Mouse (Mus musculus): Measurements from ENCODE around the gene Usp38. TPM values are rescaled to one million over a fixed set of nuclear protein-coding genes. Genes with fewer than 3 reads are reported as not detected.
"Not testable (repeated sequence)": the region's sequence is repeated elsewhere in the genome, so short reads cannot be mapped to it uniquely, and the experiment has no call there.

The Usp38 gene
- total RNA-seq (2017): 44.5 to 46.0 TPM (median 45.3 TPM) in 3 replicates

DNA sequence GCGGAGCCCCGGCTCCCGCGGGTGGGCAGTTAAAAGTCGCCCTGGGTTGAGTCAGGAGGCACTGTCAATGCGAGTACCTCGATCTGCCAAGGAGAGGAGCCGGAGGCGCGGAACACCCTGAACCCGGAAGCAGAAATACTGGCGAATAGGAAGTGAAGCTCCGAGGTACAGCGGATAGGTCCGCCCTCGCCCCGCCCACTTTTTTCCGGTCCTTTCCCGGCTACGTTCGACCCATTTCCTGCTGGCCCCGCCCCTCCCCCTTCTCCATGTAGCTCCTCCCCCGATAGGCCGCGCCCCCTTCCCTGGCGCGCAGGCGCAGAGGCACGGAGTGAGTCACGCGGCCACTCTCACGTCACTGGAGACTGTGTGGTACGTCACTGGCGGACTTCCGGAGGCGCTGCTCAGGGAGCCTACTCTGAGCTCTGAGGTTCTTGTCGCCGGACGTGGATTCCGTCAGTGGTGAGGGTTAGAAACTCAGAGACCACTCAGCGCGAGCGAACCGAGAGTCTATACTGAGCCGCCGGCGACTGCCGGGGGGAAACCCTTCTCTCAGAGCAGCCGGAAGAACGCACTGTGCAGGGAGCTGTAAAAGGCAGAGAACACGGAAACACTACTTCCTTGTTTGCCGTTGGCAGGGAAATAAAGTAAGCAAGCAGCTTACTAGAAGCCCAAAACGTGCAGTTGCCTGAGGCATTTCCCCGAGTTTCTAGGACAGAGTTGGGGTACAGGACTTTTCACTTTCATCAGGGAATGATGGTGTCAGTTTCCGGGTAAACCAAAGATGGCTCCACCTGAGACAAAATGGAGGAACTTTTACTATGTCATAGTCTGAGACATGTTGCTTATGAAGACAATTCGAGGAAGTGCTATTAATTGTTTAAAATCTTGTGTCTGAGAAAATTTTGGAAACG, at the start of gene Usp38:
Gene Usp38, minus strand, starts transcription at position 140 of the 911 bp plus-strand sequence.
- peak; percentile 88 for ATAC-seq (replicated peaks; ENCODE audit: insufficient number of reproducible peaks, low FRiP score, low TSS enrichment, poor library complexity, severe bottlenecking)

DNA sequence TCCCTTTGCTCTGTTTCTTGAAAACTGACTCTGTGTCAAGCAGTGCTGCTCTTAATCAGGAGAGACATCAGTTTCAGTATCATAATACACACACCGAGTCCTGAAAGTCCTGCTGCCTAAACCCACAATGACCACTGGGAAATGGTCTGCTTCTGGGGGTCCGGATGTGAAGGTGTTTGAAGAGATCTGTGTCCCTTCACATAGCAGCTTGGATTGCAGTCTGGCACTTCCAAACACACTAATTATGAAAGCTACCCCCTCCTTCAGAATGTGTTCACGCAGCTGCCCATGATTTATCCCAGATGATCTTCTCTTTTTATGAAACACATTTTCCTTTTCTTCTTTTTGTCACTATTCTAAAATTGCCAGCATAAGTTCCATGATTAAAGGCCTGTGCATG, 47.8 kb upstream of the Usp38 start:
- no peak for ATAC-seq (replicated peaks; ENCODE audit: insufficient number of reproducible peaks, low FRiP score, low TSS enrichment, poor library complexity, severe bottlenecking)

GRCm38 (mm10) chr8:81061950-81062349, 47.2 kb upstream of the Usp38 start:
- ATAC-seq (replicated peaks; ENCODE audit: insufficient number of reproducible peaks, low FRiP score, low TSS enrichment, poor library complexity, severe bottlenecking): no peak

- no peak for ATAC-seq (replicated peaks; ENCODE audit: insufficient number of reproducible peaks, low FRiP score, low TSS enrichment, poor library complexity, severe bottlenecking)
Observed at GRCm38 (mm10) chr8:81044201-81044600, 29.5 kb upstream of the Usp38 start.

- no peak for ATAC-seq (replicated peaks; ENCODE audit: insufficient number of reproducible peaks, low FRiP score, low TSS enrichment, poor library complexity, severe bottlenecking)
Observed at GRCm38 (mm10) chr8:81027991-81028390, 13.3 kb upstream of the Usp38 start.

GRCm38 (mm10) chr8:81017548-81017947, 2.8 kb upstream of the Usp38 start:
- not testable (repeated sequence) for ATAC-seq (replicated peaks; ENCODE audit: insufficient number of reproducible peaks, low FRiP score, low TSS enrichment, poor library complexity, severe bottlenecking)

GRCm38 (mm10) chr8:81013811-81014530, 757 bp downstream of the Usp38 start:
- ATAC-seq (replicated peaks; ENCODE audit: insufficient number of reproducible peaks, low FRiP score, low TSS enrichment, poor library complexity, severe bottlenecking): no peak

DNA sequence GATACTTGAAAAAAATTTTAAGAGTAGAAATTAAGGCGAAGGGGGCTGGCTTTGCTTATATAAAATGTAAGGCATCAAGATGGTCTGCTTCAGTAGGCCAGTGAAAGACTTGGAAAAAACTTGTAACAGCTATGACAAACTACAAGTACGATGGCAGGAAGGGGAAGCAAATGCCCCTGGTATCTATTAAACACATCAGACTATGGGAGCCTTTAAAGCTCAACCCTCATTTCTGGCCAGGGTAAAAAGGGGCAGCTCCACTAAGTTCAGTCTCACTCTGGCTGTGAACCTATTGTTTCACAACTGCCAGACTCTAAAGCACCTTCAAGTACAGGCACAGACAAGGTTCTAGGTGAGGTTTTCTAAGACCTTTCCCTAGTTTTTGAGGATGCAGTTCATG, 2.0 kb downstream of the Usp38 start:
- ATAC-seq (replicated peaks; ENCODE audit: insufficient number of reproducible peaks, low FRiP score, low TSS enrichment, poor library complexity, severe bottlenecking): no peak

DNA sequence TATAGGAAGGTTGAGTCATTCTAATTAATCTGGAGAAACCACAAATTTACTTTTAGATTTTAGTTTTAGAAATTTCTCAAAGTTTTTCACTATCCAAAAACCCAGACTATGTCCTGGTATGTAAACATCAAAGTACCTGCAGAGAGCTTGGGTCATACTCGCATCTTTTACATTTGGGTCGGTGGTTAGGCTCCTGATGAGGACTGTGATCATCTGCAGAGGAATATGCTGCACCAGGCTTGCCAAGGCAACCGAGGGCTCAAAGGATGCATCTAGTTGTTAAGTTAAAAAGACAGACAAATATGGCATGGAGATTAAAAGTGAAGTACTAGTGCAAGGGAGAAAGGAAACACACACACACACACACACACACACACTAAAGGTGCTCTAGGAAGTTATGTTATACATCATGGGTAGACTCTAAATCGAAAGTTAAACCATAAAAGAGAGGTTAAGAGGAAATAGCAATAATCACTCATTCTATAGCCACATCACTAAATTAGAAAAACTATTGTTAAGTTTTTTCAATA, 2.6 kb downstream of the Usp38 start:
- no peak for ATAC-seq (replicated peaks; ENCODE audit: insufficient number of reproducible peaks, low FRiP score, low TSS enrichment, poor library complexity, severe bottlenecking)

GRCm38 (mm10) chr8:81010386-81010785, 4.3 kb downstream of the Usp38 start:
- ATAC-seq (replicated peaks; ENCODE audit: insufficient number of reproducible peaks, low FRiP score, low TSS enrichment, poor library complexity, severe bottlenecking): no peak

DNA sequence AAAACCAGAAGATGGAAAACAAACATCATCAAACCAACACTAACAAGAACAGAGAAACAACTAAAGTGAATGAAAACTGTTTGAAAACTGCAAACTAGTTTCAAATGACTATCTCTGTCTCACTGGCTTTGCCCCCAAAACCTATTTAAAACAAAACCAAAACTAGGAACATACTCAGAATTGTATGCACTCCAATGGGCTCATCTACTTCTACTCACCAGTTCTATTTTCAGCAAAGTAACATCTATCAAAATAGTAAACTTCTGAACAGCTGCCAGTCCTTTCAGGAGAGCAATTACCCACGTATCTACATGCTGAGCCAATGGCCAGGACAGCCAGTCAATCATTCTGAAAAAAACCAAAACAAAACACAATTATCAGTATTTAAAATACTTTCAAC, 9.6 kb downstream of the Usp38 start:
- no peak for ATAC-seq (replicated peaks; ENCODE audit: insufficient number of reproducible peaks, low FRiP score, low TSS enrichment, poor library complexity, severe bottlenecking)

DNA sequence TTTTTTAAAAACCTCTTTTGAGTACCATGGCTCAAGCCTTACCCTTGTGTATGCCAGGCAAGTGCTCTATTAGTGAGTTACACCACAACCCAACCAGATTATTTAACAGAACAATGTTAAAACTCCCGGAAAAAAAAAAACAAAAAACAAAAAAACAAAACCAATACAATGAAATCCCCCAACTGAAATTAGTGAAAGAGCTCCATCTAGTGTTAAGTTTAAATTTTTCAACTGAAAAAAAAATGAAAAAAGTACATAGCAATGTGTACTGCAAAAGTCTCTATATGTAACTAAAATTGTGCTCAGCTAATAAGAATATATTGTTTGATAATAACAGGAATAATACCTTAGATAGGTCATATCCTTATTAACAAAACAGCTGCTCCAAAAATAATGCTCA, 18.1 kb downstream of the Usp38 start:
- ATAC-seq (replicated peaks; ENCODE audit: insufficient number of reproducible peaks, low FRiP score, low TSS enrichment, poor library complexity, severe bottlenecking): no peak

- ATAC-seq (replicated peaks; ENCODE audit: insufficient number of reproducible peaks, low FRiP score, low TSS enrichment, poor library complexity, severe bottlenecking): no peak
Observed at GRCm38 (mm10) chr8:80991937-80992336, 22.8 kb downstream of the Usp38 start.

GRCm38 (mm10) chr8:80982829-80983228, 31.9 kb downstream of the Usp38 start:
- ATAC-seq (replicated peaks; ENCODE audit: insufficient number of reproducible peaks, low FRiP score, low TSS enrichment, poor library complexity, severe bottlenecking): no peak

- ATAC-seq (replicated peaks; ENCODE audit: insufficient number of reproducible peaks, low FRiP score, low TSS enrichment, poor library complexity, severe bottlenecking): no peak
Observed at GRCm38 (mm10) chr8:80981696-80982095, 33.0 kb downstream of the Usp38 start.

GRCm38 (mm10) chr8:80980063-80980462, 34.7 kb downstream of the Usp38 start:
- no peak for ATAC-seq (replicated peaks; ENCODE audit: insufficient number of reproducible peaks, low FRiP score, low TSS enrichment, poor library complexity, severe bottlenecking)

DNA sequence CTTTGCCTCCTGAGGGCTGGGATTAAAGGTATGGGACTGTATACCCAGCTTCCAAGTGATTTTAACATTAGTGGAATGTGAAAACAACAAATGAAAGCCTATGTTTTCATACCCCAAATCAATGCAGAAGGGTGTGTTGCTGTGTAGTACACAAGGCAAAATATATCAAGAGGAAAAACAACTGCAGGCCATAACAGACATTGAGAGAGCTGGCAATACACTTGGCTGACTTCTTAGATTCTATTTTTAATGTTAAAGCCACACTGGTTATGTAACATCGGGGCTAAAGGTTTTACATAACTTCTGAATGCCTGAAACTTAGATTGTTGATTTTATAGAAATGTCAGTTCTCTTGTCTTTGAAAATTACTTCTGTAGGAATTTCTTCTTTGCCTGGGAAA, 37.5 kb downstream of the Usp38 start:
- ATAC-seq (replicated peaks; ENCODE audit: insufficient number of reproducible peaks, low FRiP score, low TSS enrichment, poor library complexity, severe bottlenecking): no peak

- ATAC-seq (replicated peaks; ENCODE audit: insufficient number of reproducible peaks, low FRiP score, low TSS enrichment, poor library complexity, severe bottlenecking): no peak
Observed at GRCm38 (mm10) chr8:80971150-80971549, 43.6 kb downstream of the Usp38 start.

DNA sequence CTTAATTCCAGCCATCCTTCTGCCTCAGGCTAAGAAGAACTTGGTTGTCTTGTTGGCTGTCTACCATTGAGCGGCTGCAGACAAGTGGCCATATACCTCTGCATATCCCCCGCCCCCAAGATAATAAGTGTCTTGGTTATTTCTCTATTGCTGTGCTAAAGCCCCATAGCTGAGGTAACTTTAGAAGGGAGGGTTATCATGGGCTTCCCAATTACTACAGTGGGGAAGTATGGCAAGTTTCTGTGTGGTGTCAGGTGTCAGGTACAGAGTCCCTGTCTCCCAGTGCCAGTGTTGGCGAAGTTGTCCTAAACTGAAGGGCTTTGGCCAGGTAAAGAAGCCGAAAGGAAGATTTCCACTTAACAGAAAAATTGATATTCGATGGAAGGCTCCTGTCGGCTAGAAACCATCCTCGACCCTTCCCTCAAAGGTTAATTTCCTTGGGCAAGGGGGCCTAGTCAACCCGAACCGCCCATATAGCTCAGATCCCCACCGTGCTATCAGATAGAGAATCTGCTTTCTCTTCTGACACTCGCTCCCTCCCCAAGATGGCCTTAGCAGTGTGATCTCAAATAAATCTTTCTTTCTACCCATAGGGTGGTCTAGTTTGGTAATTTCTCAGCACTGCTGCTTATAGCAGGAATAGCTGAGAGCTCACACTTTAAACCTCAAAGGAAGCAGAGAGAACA, 44.6 kb downstream of the Usp38 start:
- ATAC-seq (replicated peaks; ENCODE audit: insufficient number of reproducible peaks, low FRiP score, low TSS enrichment, poor library complexity, severe bottlenecking): no peak

Measured in monocyte, adult 5-6 weeks (primary cell).